Mouse (Mus musculus) B cell, adult 62 days (primary cell): ENCODE measurements around the gene Clcnkb. TPM values are rescaled to one million over a fixed set of nuclear protein-coding genes. Genes with fewer than 3 reads are reported as not detected.

Experiments used
- total RNA-seq: library from RNA; stranded (reverse); gene quantifications from 4 replicates; pipeline ENCODE4 v1.2.4, GENCODE M21; 2023

Clcnkb gene
- not detected in 4 replicates for total RNA-seq

DNA sequence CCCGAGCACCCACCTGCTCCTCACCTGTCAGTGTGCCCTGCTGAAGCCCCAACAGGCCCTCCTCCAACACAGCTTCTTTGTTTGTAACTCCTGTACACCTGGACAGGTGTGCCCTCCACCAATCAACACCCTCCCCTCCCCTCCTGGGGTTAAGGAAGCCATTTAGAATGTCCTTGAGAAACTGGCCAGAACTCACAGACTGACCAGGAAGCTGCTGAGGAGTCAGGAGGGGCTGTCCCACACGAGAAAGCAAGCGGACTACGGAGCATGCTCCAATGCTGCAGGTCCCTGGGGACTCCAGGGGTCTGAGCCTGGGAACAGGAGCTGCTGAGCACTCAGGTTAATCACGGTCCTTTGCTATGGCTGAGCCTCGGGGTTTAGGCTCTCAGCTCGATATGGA, at the start of gene Clcnkb:
Gene Clcnkb (minus strand): TSS at position 91 of the 400 bp plus-strand sequence.

DNA sequence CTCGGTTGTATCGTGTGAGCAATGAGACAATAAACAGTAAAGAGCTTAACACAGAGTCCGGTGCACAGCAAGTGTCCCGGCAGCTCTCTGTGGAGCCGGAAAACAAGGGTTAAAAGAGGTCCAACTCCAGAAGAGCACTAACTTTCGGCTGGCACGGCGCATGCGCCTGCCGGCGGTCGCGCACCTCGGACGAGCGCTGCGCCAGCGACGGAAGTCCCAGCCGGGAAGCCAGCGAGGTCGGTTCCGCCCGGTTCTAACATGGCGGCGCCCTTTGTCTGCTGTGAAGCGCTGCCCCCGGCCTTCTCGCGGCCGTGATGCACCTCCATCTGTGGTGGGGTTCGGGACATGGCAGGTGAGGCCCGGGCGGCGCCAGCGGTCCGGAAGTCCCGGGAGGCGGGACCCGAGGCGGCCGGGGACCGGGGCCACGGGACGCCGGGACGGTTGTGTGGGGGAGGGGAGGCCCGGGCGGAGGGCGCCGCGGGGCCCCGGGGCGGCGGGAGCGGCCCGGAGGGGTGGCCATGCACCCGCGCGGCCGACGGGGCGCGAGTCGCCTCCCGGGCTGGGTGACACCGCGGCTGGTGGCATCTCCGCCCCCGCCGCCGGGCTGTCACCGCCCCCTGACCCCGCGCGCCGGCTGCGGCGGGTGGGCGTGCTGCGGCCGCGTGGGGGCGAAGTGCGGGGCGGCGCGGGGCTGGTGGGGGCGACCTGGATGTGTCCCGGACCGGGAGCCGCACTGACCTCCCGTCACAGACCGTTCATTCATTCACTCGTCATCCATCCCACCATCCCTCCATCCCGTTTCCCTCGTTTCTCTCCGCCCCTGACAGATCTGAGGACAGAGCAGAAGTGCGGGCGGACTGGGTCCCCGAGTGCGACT, 28.9 kb upstream of the Clcnkb start, which contains the start of gene Zbtb17:
Gene Zbtb17 (plus strand): TSS at position 204 of the 877 bp plus-strand sequence.

GRCm38 (mm10) chr4:141435974-141436373, 20.2 kb upstream of the Clcnkb start, which contains the start of gene Srarp:
Gene Srarp (minus strand): TSS chr4:141436105.

GRCm38 (mm10) chr4:141420192-141420829, 4.5 kb upstream of the Clcnkb start, which contains the start of gene Hspb7:
Gene Hspb7 (plus strand): TSS chr4:141420779.

DNA sequence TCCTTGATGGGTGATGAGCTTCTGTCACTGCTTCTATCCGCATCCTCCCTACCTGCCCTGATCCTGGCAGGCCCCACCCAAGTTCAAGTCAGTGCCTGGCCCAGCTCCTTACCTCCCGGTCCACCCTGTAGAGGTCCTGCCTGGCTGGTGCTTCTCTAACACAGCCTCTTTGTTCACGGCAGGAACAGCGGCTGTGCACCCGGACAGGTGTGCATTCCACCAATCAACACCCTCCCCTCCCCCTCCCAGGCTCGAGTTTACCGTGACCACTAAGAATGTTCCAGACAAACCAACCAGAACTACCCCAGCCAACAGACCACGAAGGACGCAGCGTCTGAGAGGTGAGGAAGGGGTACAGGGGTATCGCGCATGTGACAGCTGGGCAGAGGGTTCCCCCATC, 17.3 kb downstream of the Clcnkb start, which contains the start of gene Clcnka:
Gene Clcnka (minus strand): TSS at position 180 of the 400 bp plus-strand sequence.

DNA sequence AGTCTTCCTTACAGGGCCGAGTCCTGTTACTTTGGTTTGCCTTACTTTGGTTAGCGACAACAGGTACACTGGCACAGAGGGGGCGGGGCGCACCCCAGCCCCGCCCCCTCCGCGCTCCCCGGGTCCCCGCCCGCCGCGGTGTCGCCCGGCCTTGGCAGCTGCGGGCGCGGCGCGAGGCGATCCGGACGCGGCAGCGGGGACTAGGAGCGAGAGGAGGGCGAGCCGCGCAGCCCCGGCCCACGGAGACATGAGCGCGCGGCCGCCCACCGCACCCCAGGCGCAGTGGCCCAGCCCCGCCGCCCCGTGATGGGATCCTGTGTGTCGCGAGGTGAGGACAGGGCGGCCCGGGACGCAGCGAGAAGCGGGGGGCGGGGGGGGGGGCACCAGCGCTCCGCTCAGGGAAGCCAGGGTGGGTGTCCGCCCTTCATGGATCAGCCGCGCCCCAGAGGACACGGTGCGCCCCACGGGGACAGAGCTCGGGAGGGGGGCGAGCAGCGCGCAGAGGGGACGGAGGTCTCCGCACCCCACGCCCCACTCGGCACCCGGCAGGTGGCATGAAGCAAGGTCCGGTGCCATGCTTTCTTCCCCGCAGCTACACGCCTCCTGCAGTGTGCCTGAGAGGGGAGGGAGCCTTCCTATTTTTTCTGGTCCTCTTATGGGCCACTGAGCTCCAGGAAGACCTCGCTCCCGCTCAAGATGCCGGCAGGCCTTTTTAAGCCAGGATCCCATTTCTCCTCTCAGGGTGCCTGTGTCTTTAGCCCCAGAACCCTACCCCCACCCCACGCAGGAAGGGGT, 47.6 kb downstream of the Clcnkb start, which contains the start of gene Fam131c:
Gene Fam131c (plus strand): TSS at position 224 of the 795 bp plus-strand sequence.

Other genes starting within 250 kb of the Clcnkb start
- gene Rsg1, start 202.1 kb downstream of the Clcnkb start, total RNA-seq: 1.2 to 2.9 TPM (median 1.7 TPM) in 4 replicates
- not detected in 4 replicates for gene Arhgef19, start 176.5 kb downstream of the Clcnkb start, total RNA-seq
- gene Epha2, start 114.8 kb downstream of the Clcnkb start, total RNA-seq: 19.0 to 27.4 TPM (median 25.1 TPM) in 4 replicates
- not detected in 4 replicates for gene Fam131c, start 47.8 kb downstream of the Clcnkb start, total RNA-seq
- gene Clcnka, start 17.3 kb downstream of the Clcnkb start, total RNA-seq: not detected in 4 replicates
- gene Hspb7, start 4.8 kb upstream of the Clcnkb start, total RNA-seq: not detected in 4 replicates
- not detected in 4 replicates for gene Srarp, start 20.1 kb upstream of the Clcnkb start, total RNA-seq
- 43.5 to 55.8 TPM (median 49.0 TPM) in 4 replicates for gene Zbtb17, start 28.6 kb upstream of the Clcnkb start, total RNA-seq
- 46.6 to 59.3 TPM (median 54.1 TPM) in 4 replicates for gene Spen, start 122.6 kb upstream of the Clcnkb start, total RNA-seq
- not detected in 4 replicates for gene Fblim1, start 190.1 kb upstream of the Clcnkb start, total RNA-seq
- not detected in 4 replicates for gene Tmem82, start 202.6 kb upstream of the Clcnkb start, total RNA-seq
- gene Slc25a34, start 207.8 kb upstream of the Clcnkb start, total RNA-seq: 0.21 TPM in 1 of 4 replicates, not detected in the others
- 27.7 to 40.7 TPM (median 35.5 TPM) in 4 replicates for gene Plekhm2, start 248.9 kb upstream of the Clcnkb start, total RNA-seq